Mouse (Mus musculus): ENCODE results near the gene Cox11. TPM values are rescaled to one million over a fixed set of nuclear protein-coding genes. Genes with fewer than 3 reads are reported as not detected.

Cox11 gene
- polyA plus RNA-seq, 1 experiment = 11.5 TPM

DNA sequence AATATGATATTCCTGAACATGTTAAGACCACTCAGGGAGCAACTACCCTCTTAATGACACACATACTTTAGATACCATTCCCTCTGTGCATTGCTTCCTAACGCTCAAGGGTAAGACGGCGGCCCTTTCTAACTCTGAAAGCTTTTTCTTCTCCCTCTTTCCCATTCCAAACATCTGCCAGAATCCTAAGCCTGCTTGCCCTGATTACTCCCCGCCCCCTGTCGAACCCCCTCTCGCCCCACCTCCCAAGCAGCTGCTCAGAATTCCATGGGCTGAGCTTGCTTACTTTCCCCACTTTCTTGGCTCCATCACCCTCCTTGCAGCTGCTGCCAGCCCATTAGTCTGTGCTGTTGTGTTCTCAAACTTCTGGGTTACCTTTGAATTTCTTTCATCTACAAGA lies 27.2 kb downstream of the Cox11 start:
- no peak overlapping the region for H3K4me3 ChIP-seq (ENCODE audit: insufficient read depth, poor library complexity, severe bottlenecking)
- no peaks in the 10 kb centered on the region for H3K79me2 ChIP-seq (ENCODE audit: control insufficient read depth, insufficient read depth)
- no peaks in the 10 kb centered on the region for H3K36me3 ChIP-seq (ENCODE audit: control insufficient read depth, insufficient read depth)
- no peak overlapping the region for H3ac ChIP-seq (ENCODE audit: control insufficient read depth, insufficient read length, low read depth)
- no peaks in the 10 kb centered on the region for H3K27me3 ChIP-seq (ENCODE audit: control insufficient read depth, insufficient read depth, insufficient read length)
- H3K79me3 ChIP-seq (ENCODE audit: low read depth) = no peaks in the 10 kb centered on the region
- TF ChIP-seq MYOG (IDR thresholded peaks at IDR 0.05; ENCODE audit: control insufficient read depth, extremely low read depth, insufficient read length) (no peak), CTCF (IDR thresholded peaks at IDR 0.05; ENCODE audit: control insufficient read depth, insufficient read depth, insufficient read length) (no peak), USF1 (IDR thresholded peaks at IDR 0.05; ENCODE audit: low read depth) (no peak), FOSL1 (IDR thresholded peaks at IDR 0.05; ENCODE audit: insufficient read depth, low read length, poor library complexity, severe bottlenecking) (no peak), MYOD1 (IDR thresholded peaks at IDR 0.05; ENCODE audit: control insufficient read depth, insufficient read length, low read depth) (no peak), MAX (IDR thresholded peaks at IDR 0.05) (no peak), CEBPB (IDR thresholded peaks at IDR 0.05; ENCODE audit: low read depth) (no peak)

GRCm38 (mm10) chr11:90666144-90666757 lies 28.3 kb downstream of the Cox11 start:
- H3K4me3 ChIP-seq (ENCODE audit: insufficient read depth, poor library complexity, severe bottlenecking) = no peak overlapping the region
- H3K79me3 ChIP-seq (ENCODE audit: low read depth) = no peaks in the 10 kb centered on the region
- no peak overlapping the region for H3ac ChIP-seq (ENCODE audit: control insufficient read depth, insufficient read length, low read depth)
- H3K79me2 ChIP-seq (ENCODE audit: control insufficient read depth, insufficient read depth) = no peaks in the 10 kb centered on the region
- no peaks in the 10 kb centered on the region for H3K36me3 ChIP-seq (ENCODE audit: control insufficient read depth, insufficient read depth)
- no peaks in the 10 kb centered on the region for H3K27me3 ChIP-seq (ENCODE audit: control insufficient read depth, insufficient read depth, insufficient read length)
- no peak for TF ChIP-seq USF1 (IDR thresholded peaks at IDR 0.05; ENCODE audit: low read depth)
- no peak for TF ChIP-seq MYOG (IDR thresholded peaks at IDR 0.05; ENCODE audit: control insufficient read depth, extremely low read depth, insufficient read length)
- TF ChIP-seq FOSL1 (IDR thresholded peaks at IDR 0.05; ENCODE audit: insufficient read depth, low read length, poor library complexity, severe bottlenecking) = no peak
- TF ChIP-seq MYOD1 (IDR thresholded peaks at IDR 0.05; ENCODE audit: control insufficient read depth, insufficient read length, low read depth) = no peak
- no peak for TF ChIP-seq CTCF (IDR thresholded peaks at IDR 0.05; ENCODE audit: control insufficient read depth, insufficient read depth, insufficient read length)
- no peak for TF ChIP-seq MAX (IDR thresholded peaks at IDR 0.05)
- TF ChIP-seq CEBPB (IDR thresholded peaks at IDR 0.05; ENCODE audit: low read depth) = no peak

DNA sequence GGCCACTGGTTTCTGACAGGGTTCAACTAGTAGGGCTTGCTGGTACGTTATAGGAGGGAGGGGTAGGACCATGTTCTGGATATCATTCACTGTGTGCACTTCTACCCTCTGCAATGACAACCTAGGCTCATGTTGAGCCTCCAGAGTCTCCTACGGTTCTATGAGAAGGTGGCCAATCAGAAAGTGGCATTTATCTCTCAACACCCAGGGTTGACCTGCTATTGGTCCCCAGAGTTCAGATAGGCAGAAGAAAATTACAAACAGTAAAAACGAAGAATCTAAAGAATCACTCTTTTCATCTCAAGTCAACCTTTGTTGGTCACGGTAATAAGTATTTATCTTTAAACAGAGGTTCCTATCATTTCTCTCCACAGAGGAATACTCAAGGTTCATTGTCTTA lies 28.9 kb downstream of the Cox11 start:
- Histone ChIP-seq H3K79me2 (ENCODE audit: control insufficient read depth, insufficient read depth) (no peaks in the 10 kb centered on the region), H3K4me3 (ENCODE audit: insufficient read depth, poor library complexity, severe bottlenecking) (no peak overlapping the region), H3K36me3 (ENCODE audit: control insufficient read depth, insufficient read depth) (no peaks in the 10 kb centered on the region), H3ac (ENCODE audit: control insufficient read depth, insufficient read length, low read depth) (no peak overlapping the region), H3K27me3 (ENCODE audit: control insufficient read depth, insufficient read depth, insufficient read length) (no peaks in the 10 kb centered on the region), H3K79me3 (ENCODE audit: low read depth) (no peaks in the 10 kb centered on the region)
- TF ChIP-seq CTCF (IDR thresholded peaks at IDR 0.05; ENCODE audit: control insufficient read depth, insufficient read depth, insufficient read length) = no peak
- TF ChIP-seq CEBPB (IDR thresholded peaks at IDR 0.05; ENCODE audit: low read depth) = no peak
- TF ChIP-seq FOSL1 (IDR thresholded peaks at IDR 0.05; ENCODE audit: insufficient read depth, low read length, poor library complexity, severe bottlenecking) = no peak
- no peak for TF ChIP-seq MYOG (IDR thresholded peaks at IDR 0.05; ENCODE audit: control insufficient read depth, extremely low read depth, insufficient read length)
- no peak for TF ChIP-seq MYOD1 (IDR thresholded peaks at IDR 0.05; ENCODE audit: control insufficient read depth, insufficient read length, low read depth)
- TF ChIP-seq MAX (IDR thresholded peaks at IDR 0.05) = no peak
- TF ChIP-seq USF1 (IDR thresholded peaks at IDR 0.05; ENCODE audit: low read depth) = no peak

DNA sequence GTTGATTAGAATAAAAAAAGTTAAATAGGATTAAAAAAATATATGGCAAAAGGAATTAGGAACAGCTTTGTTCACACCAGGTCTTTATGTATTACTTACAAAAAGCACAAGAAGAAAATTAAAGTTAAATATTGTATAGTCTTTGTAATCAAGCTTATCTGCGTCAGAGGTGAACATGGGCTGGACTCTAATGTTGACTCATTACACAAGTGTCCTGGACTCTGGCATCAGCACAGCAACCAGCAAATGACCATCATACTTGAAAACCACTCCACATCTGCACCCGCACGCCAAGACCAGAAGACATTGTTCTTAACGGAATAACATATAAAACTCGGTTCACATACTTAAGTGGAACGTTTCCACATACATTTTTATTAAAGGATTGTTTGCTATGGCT lies 29.4 kb downstream of the Cox11 start:
- H3K27me3 ChIP-seq (ENCODE audit: control insufficient read depth, insufficient read depth, insufficient read length) = no peaks in the 10 kb centered on the region
- H3ac ChIP-seq (ENCODE audit: control insufficient read depth, insufficient read length, low read depth) = no peak overlapping the region

GRCm38 (mm10) chr11:90675479-90676110 lies 37.6 kb downstream of the Cox11 start:
- Histone ChIP-seq H3K79me2 (ENCODE audit: control insufficient read depth, insufficient read depth) (no peaks in the 10 kb centered on the region), H3K79me3 (ENCODE audit: low read depth) (no peaks in the 10 kb centered on the region), H3K27me3 (ENCODE audit: control insufficient read depth, insufficient read depth, insufficient read length) (no peaks in the 10 kb centered on the region), H3K4me3 (ENCODE audit: insufficient read depth, poor library complexity, severe bottlenecking) (no peak overlapping the region), H3ac (ENCODE audit: control insufficient read depth, insufficient read length, low read depth) (no peak overlapping the region), H3K36me3 (ENCODE audit: control insufficient read depth, insufficient read depth) (no peaks in the 10 kb centered on the region)
- TF ChIP-seq MYOD1 (IDR thresholded peaks at IDR 0.05; ENCODE audit: control insufficient read depth, insufficient read length, low read depth) (no peak), MAX (IDR thresholded peaks at IDR 0.05) (no peak)

More for the DNA sequence above, 29.4 kb downstream of the Cox11 start:
- H3K4me3 ChIP-seq (ENCODE audit: insufficient read depth, poor library complexity, severe bottlenecking) = no peak overlapping the region
- TF ChIP-seq MAX (IDR thresholded peaks at IDR 0.05) (no peak), MYOG (IDR thresholded peaks at IDR 0.05; ENCODE audit: control insufficient read depth, extremely low read depth, insufficient read length) (no peak), CTCF (IDR thresholded peaks at IDR 0.05; ENCODE audit: control insufficient read depth, insufficient read depth, insufficient read length) (no peak), USF1 (IDR thresholded peaks at IDR 0.05; ENCODE audit: low read depth) (no peak), FOSL1 (IDR thresholded peaks at IDR 0.05; ENCODE audit: insufficient read depth, low read length, poor library complexity, severe bottlenecking) (no peak), MYOD1 (IDR thresholded peaks at IDR 0.05; ENCODE audit: control insufficient read depth, insufficient read length, low read depth) (no peak), CEBPB (IDR thresholded peaks at IDR 0.05; ENCODE audit: low read depth) (no peak)
- H3K79me3 ChIP-seq (ENCODE audit: low read depth) = no peaks in the 10 kb centered on the region
- no peaks in the 10 kb centered on the region for H3K36me3 ChIP-seq (ENCODE audit: control insufficient read depth, insufficient read depth)
- no peaks in the 10 kb centered on the region for H3K79me2 ChIP-seq (ENCODE audit: control insufficient read depth, insufficient read depth)
